Mouse (Mus musculus) bone marrow macrophage, adult 2 months (primary cell): ENCODE measurements at regions not wholly inside any gene's neighbourhood (a gene's known extent, or its start where the extent isn't known, plus 50 kb on each side); places are given as distances from the start of the nearest gene placed in this dataset.

Experiments used
- CTCF ChIP-seq: IDR thresholded peaks from 2 replicates; pipeline ENCODE4 v1.5.1; 2012; ENCODE audit warnings: low read depth, mild to moderate bottlenecking, low read length, moderate library complexity
- POLR2A ChIP-seq: IDR thresholded peaks from 2 replicates; pipeline ENCODE4 v1.6.1; 2012; ENCODE audit warnings: mild to moderate bottlenecking, low read depth, low read length, borderline replicate concordance

DNA sequence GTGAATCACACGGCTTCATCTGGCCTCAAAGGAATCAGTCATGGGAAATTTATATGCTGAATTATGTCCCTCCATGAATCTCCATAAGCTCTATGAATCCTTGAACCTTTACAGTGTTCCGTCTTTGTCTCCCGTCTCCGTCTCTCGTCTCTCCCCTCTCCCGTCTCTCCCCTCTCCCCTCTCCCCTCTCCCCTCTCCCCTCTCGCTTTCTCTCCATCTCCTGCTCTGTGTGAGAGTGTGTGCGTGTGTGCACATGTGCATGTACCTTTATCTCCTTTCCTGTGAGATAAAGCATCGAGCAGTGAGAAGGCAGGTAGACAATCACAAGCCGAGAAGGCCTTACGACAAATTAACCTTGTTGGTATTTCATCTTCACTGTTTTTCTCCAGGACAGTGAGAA is 134.6 kb upstream of the Prkcq start:
- TF ChIP-seq POLR2A (no peak), CTCF (no peak)
